ENCODE assay signal across 11 mouse cellular contexts in the genomic region with DNA sequence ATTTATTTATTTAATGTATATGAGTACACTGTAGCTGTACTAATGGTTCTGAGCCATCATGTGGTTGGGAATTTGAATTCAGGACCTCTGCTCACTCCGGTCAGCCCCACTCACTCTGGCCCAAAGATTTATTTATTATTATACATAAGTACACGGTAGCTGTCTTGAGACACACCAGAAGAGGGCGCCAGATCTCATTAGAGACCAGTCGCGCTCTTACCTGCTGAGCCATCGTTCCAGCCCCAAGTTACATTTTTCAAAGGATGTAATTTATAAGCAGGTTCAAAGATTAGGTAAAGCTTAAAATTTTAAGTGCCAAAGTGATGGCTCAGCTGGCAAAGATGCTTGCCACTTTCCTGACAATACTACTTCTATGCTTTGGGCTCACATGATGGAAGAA. TPM values are rescaled to one million over a fixed set of nuclear protein-coding genes. Genes with fewer than 3 reads are reported as not detected.
DNase-seq lines count a peak whose midpoint lies in the region.
"Had no signal": no experiment of that assay in that cellular context is flagged by ENCODE, and none has a peak within 500 bp of the region (broad histone marks: within the 10 kb centered on the region; RNA-seq: fewer than 3 reads in every experiment).

No protein-coding gene starts in this region.

- intact Hi-C loops in left cerebral cortex, postnatal 10 days (cut with DNase I), result loop anchor here (10.0 kb wide), 1 partner anchor 76 kb away; a partner anchor contains a TSS

- DNase-seq in kidney, adult 18-20 months, result peak; percentile 46
- DNase-seq in kidney, postnatal 14 days, result no peak
- peak; percentile 25 for DNase-seq in right cerebral cortex, postnatal 14 days
- no peak for DNase-seq in right cerebral cortex, adult 2 months (ENCODE audit: low spot score in 2 of 2)
- DNase-seq in ZHBTc4 (ENCODE audit: low read depth, low spot score), result peak; percentile 38
- peak; percentile 55 for DNase-seq in naive thymus-derived CD4-positive, alpha-beta T cell, adult 2 months (ENCODE audit: low read depth)
- no peak for DNase-seq in yolk sac, embryonic 10.5 days (ENCODE audit: low spot score)
- DNase-seq in left cerebral cortex, postnatal 10 days (ENCODE audit: extremely low spot score in 1 of 2, low spot score in 2 of 2), result no peak
- DNase-seq: cerebellum, adult 9-11 months; right cerebral cortex, postnatal 4 days; thymus, postnatal 36 days had no signal

RNA-seq across cellular contexts. Expression of a gene that starts 20.9 kb away (rescaled TPM):
- 10 to 100 TPM; 43.5 to 49.4 TPM for total RNA-seq in left cerebral cortex, postnatal 10 days (2021)

RNA-seq across cellular contexts. Expression of a gene that starts 56.7 kb away (rescaled TPM):
- total RNA-seq in left cerebral cortex, postnatal 10 days (2021), result 100 to 1,000 TPM; 341 to 351 TPM

Comparison
In these comparisons a context has a peak if more than half of its experiments do, and no peak if none do; other contexts are left out.
1. DNase-seq: peak in kidney, adult 18-20 months (single experiment), right cerebral cortex, postnatal 14 days (single experiment), ZHBTc4 (single experiment) and naive thymus-derived CD4-positive, alpha-beta T cell, adult 2 months (single experiment); none in kidney, postnatal 14 days (single experiment), right cerebral cortex, adult 2 months (0 of 2), yolk sac, embryonic 10.5 days (single experiment) and left cerebral cortex, postnatal 10 days (0 of 2).